Mouse (Mus musculus) hindbrain, embryonic 10.5 days (tissue): ENCODE results near the gene Gm10447. TPM values are rescaled to one million over a fixed set of nuclear protein-coding genes. Genes with fewer than 3 reads are reported as not detected.

ENCODE experiments used
- DNase-seq: peaks from one replicate; pipeline ENCODE4 v3.0.0-alpha.2; 2017; ENCODE audit warnings: low spot score
- H3K27ac ChIP-seq: fragments of 300-500 bp; sonication (generic); 2 replicates; pipeline ENCODE4 v1.5.1; 2016; ENCODE audit warnings: mild to moderate bottlenecking, moderate library complexity
- H3K27me3 ChIP-seq: fragments of 300-500 bp; sonication (generic); 2 replicates; pipeline ENCODE4 v1.6.1; 2016; ENCODE audit warnings: mild to moderate bottlenecking; ENCODE audit not compliant: poor library complexity, insufficient read depth, severe bottlenecking
- H3K36me3 ChIP-seq: fragments of 300-500 bp; sonication (generic); 2 replicates; pipeline ENCODE4 v1.6.1; 2016; ENCODE audit warnings: mild to moderate bottlenecking, moderate library complexity
- H3K4me1 ChIP-seq: fragments of 300-500 bp; sonication (generic); replicated peaks from 2 replicates; pipeline ENCODE4 v1.6.1; 2016; ENCODE audit warnings: mild to moderate bottlenecking
- H3K4me3 ChIP-seq: fragments of 300-500 bp; sonication (generic); 2 replicates; pipeline ENCODE4 v1.5.1; 2016; ENCODE audit warnings: mild to moderate bottlenecking, moderate library complexity
- H3K9me3 ChIP-seq: fragments of 300-500 bp; sonication (generic); 2 replicates; pipeline ENCODE4 v1.6.1; 2016; ENCODE audit warnings: mild to moderate bottlenecking, moderate library complexity
- WGBS: fragments of 180-500 bp; shearing (Covaris S2); methylation state at CpG from one replicate; pipeline ENCODE4 v1.1.7; 2016; 5-methylcytosine and 5-hydroxymethylcytosine counted together
- polyA plus RNA-seq: library from polyadenylated mRNA; unstranded; fragments of >200 nt; fragmentation: Nextera tagmentation; extraction: Ambion mirVana; gene quantifications from 2 replicates; pipeline ENCODE4 v1.2.1, GENCODE M21; 2016

Gene Gm10447
- polyA plus RNA-seq, 1 experiment from 2014 or later = not detected

DNA sequence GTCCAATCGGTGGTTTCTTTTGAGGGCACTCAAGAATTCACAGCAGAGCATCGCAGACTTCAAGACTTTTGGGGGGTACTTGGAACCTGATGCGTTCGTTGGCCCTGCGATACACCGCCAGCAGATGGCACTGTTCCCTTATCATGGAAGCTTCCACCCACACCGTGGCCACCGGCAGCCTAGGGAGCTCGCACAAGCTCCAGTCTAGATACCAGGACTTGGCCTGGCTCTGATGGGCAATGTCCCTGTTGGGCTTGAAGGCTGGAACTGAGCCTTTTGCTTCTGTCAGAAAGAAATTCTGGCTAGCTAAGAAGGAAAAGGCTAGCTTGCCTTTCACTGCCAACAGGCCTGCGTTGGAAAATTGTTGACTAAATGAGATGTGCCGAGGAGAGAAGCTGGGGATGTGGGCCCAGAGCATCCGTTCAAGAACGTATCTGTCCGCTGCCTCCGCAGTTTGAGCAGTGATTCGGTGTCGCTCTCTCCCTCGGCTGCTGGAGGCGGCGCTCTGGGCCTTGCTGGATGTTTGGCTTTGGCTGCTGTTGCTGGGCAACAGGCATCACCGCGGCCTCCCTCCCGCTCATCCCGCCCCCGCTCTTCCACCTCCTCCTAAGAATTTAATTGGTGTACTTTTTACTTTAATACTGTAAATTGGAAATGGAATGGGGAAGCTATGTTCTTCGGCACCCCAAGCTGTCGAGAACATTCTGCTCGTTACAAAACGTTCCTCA is 13.2 kb upstream of the Gm10447 start, which contains the start of gene Gm9837:
Gene Gm9837 (minus strand): TSS at position 512 of the 728 bp plus-strand sequence.
- Histone ChIP-seq H3K36me3 (no peaks in the 10 kb centered on the region), H3K9me3 (no peaks in the 10 kb centered on the region), H3K4me1 (peaks cover 36% of the 10 kb centered on the region), H3K27ac (no peak within 1 kb of the TSS), H3K27me3 (peaks cover 97% of the 10 kb centered on the region), H3K4me3 (peak within 1 kb of the TSS; percentile 34)
- WGBS = 4% methylated on average over 29 of the region's 29 CpGs
- DNase-seq = peak; percentile 91

DNA sequence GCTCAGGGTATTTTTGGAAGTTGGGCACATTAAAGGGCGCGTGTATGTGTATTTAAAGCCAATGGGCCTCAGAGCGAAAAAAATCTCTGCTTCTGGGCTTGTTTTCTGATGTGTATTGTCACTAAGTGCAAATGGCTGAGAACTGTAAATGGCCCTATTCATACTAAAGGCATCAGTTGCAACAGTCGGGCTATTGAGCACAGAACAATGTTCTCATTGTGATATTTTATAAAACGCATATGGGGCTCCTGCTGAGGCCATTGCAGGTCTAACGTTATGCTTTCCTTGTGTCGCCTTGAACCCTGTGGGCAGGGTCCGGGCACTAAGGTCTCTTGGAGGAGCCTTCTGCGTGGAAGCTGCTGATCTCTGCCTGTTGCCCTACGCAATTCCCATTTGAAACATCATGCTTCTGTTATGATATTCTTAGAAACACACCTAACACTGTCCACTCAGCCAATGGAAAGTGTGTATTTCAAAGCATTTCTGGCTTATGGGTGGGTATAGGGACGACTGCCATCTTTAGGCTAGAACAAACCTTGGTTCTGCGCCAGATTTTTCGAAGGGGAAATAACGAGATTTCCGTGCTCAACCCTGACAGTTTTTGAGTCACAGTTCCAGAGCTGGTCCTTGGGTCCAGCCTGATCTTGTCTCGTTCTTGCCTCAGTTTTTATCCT is 12.5 kb upstream of the Gm10447 start:
- peaks cover 36% of the 10 kb centered on the region for H3K4me1 ChIP-seq
- no peaks in the 10 kb centered on the region for H3K36me3 ChIP-seq
- peaks cover 97% of the 10 kb centered on the region for H3K27me3 ChIP-seq
- 41% methylated on average over 16 of the region's 16 CpGs for WGBS
- H3K9me3 ChIP-seq = peaks cover 5% of the 10 kb centered on the region; the same call in 1 of the 2 replicates
- H3K4me3 ChIP-seq = peak overlapping the region; percentile 34
- DNase-seq = no peak
- H3K27ac ChIP-seq = no peak overlapping the region

DNA sequence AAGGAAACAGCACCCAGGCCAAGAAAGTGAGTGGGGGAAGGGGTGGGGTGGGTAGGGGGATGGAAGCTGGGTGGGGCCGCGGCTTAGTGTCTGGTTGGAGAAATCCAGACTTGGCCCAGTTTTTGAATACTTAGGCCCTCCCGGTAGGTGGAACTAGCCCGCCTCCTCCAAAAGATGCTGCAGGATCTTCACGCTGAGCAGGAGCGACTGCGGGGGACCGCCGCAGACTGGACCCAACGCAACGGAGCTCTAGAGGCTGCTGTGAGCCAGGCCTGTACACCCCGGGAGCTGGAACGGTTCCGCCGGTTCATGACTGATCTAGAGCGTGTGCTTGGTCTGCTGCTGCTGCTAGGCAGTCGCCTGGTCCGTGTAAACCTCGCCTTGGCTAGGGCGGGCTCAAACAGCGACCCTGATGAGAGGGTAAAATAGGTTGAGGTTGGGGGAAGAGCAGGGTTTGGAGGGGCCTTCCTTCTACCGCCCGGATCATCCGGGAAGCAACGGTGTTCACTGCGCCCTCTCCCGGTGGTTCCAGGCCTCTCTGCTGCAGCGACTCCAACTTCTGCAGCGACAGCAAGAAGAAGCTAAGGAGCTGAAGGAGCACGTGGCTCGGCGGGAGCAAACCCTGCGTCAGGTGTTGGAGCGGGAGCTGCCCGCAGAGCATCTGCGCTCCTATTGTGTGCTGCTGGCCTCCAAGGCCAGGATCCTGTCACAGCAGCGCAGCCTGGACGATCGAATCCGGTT is 9.5 kb upstream of the Gm10447 start:
- WGBS = 6% methylated on average over 40 of the region's 40 CpGs
- peak; percentile 85 for DNase-seq
- H3K9me3 ChIP-seq = peaks cover 7% of the 10 kb centered on the region; the same call in 1 of the 2 replicates
- H3K4me3 ChIP-seq = peak overlapping the region; percentile 45
- H3K4me1 ChIP-seq = peaks cover 58% of the 10 kb centered on the region
- peak overlapping the region; percentile 56; the same call in 1 of the 2 replicates for H3K27ac ChIP-seq
- no peaks in the 10 kb centered on the region for H3K36me3 ChIP-seq
- H3K27me3 ChIP-seq = peaks cover 97% of the 10 kb centered on the region

DNA sequence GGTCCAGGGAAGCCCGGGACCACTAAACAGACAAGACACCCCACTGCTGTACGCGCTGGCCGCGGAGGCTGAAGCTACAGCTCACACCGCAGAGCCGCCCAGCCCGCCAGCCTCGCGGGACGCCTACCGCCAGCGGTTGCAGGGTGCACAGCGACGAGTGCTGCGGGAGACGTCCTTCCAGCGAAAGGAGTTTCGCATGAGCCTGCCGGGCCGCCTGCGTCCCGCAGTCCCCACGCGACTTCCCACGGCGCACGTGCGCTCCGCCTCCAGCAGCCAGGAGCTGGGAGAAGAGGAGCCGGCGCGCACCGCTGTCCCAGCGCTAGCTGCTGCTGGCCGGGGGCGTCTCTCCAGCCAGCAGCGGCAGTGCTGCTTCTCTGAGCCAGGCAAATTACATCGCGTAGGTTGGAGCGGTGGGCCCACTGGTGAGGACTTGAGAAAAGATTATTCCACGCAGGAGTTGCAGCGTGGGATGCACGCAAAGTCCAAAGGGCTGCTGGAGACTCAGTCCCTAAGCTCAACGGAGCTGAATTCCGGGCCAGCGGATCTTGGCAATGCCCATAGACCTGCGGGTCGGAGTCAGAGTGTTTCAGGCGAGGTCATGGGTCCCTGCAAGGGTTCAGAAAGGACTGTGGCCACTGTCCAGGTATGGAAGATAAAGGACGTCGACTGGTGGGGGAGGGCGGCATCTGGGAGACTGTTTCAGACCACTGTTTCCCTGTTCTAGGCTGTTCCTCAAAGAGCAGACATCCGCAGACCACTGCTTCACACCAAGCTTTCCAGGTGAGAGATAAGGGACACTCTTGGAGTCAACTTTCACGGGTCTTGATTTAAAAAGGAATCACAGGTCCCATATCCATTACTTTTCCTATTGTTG is 6.9 kb upstream of the Gm10447 start:
- peak; percentile 57 for DNase-seq
- H3K36me3 ChIP-seq = no peaks in the 10 kb centered on the region
- H3K27ac ChIP-seq = 0 out of 2 replicates have a peak overlapping the region, but pooled peaks have one; percentile 3
- peaks cover 7% of the 10 kb centered on the region; the same call in 1 of the 2 replicates for H3K9me3 ChIP-seq
- peak overlapping the region; percentile 53 for H3K4me3 ChIP-seq
- peaks cover 100% of the 10 kb centered on the region for H3K27me3 ChIP-seq
- peaks cover 35% of the 10 kb centered on the region for H3K4me1 ChIP-seq
- 5% methylated on average over 55 of the region's 55 CpGs for WGBS

DNA sequence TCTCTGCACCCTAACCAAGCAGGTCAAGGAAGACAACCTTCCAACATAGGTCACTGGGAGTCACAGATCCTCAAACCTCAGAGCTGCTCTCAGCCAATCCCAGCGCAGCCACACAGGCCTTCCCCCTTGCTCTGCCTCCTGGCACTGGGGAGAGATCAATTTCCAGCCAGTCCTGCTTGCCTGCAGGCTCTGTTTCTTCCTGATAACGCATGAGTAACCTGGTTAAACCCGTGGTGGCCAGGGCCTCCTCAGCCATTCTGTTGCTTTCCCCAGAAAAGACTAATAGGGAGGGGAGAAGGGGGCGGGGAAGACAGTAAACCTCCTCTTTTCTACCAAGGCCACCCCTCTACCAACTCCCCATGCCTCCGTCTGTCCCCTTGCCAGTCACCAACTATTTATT is 4.8 kb upstream of the Gm10447 start:
- no peak overlapping the region for H3K27ac ChIP-seq
- H3K4me3 ChIP-seq = no peak overlapping the region
- DNase-seq = no peak
- 25% methylated on average over 5 of the region's 5 CpGs for WGBS
- peaks cover 7% of the 10 kb centered on the region; the same call in 1 of the 2 replicates for H3K9me3 ChIP-seq
- no peaks in the 10 kb centered on the region for H3K36me3 ChIP-seq
- peaks cover 100% of the 10 kb centered on the region for H3K27me3 ChIP-seq
- peaks cover 40% of the 10 kb centered on the region for H3K4me1 ChIP-seq

DNA sequence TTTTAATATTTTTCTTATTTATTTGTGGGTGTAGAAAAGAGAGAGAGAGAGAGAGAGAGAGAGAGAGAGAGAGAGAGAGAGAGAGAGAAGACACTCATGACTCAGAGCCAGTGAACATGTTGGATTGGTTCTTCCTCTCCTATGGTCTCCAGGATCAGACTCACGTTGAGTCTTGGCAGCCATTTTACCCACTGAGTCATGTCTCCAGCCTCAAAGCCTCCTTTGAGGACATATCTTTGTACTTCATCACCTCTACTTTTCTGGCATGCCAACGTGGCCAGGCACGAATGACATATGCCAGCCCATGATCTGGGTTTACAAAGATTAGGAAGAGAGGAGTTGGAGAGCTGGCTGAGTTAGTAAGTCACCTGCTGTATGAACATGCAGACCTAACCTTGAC is 3.3 kb upstream of the Gm10447 start:
- no peak for DNase-seq
- Histone ChIP-seq H3K27me3 (peaks cover 99% of the 10 kb centered on the region), H3K27ac (no peak overlapping the region), H3K36me3 (no peaks in the 10 kb centered on the region), H3K4me1 (peaks cover 33% of the 10 kb centered on the region), H3K4me3 (no peak overlapping the region), H3K9me3 (peaks cover 7% of the 10 kb centered on the region; the same call in 1 of the 2 replicates)
- WGBS = 89% methylated on average over 3 of the region's 3 CpGs

DNA sequence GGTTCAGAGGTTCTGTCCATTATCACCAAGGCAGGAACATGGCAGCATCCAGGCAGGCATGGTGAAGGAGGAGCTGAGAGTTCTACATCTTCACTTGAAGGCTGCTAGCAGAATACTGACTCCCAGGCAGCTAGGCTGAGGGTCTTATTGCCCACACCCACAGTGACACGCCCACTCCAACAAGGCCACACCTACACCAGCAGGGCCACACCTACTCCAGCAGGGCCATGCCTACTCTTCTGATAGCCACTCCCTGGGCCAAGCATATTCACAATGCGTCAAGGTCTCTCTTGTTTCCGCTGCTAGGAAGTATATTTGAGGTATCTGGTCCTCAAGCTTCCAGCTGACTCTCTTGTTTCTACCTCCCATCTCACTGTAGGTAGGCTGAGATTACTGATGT is 2.1 kb upstream of the Gm10447 start:
- no peak overlapping the region for H3K4me3 ChIP-seq
- H3K27ac ChIP-seq = no peak overlapping the region
- WGBS = 63% methylated on average over 3 of the region's 3 CpGs
- H3K4me1 ChIP-seq = peaks cover 31% of the 10 kb centered on the region
- H3K27me3 ChIP-seq = peaks cover 94% of the 10 kb centered on the region
- H3K9me3 ChIP-seq = no peaks in the 10 kb centered on the region
- no peaks in the 10 kb centered on the region for H3K36me3 ChIP-seq
- DNase-seq = no peak

DNA sequence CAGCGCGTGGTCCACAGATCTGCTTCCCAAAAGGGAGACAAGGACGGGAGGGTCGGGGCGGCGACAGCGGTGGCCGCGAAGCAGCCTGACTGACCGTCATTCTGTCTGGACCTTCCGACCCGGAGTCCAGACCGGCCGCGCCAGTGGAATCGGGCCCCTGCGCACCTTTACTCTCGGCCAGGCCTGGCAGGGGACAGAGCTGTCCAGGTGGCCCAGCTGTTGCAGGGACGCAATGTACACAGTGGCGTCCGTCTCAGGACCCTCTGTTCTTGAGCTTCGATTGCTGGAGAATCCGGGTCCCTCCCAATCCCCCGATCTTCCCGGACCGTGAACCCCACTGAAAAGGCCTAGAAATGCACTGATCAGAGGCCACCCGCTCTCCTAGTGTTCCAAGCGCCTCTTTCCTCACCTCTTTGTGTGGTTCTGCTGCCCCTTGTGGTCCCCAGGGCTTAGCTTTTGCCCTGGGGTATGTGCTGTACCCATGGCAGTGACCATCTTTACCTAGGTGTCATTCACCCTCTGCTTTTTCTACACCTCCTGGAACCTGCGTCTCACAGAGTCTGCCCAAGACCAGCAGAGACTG is 553 bp upstream of the Gm10447 start:
- Histone ChIP-seq H3K27me3 (peaks cover 79% of the 10 kb centered on the region), H3K4me1 (peaks cover 18% of the 10 kb centered on the region), H3K36me3 (no peaks in the 10 kb centered on the region), H3K4me3 (peak overlapping the region; percentile 62), H3K9me3 (no peaks in the 10 kb centered on the region), H3K27ac (peak overlapping the region; percentile 79)
- DNase-seq = no peak
- WGBS = 4% methylated on average over 29 of the region's 29 CpGs

DNA sequence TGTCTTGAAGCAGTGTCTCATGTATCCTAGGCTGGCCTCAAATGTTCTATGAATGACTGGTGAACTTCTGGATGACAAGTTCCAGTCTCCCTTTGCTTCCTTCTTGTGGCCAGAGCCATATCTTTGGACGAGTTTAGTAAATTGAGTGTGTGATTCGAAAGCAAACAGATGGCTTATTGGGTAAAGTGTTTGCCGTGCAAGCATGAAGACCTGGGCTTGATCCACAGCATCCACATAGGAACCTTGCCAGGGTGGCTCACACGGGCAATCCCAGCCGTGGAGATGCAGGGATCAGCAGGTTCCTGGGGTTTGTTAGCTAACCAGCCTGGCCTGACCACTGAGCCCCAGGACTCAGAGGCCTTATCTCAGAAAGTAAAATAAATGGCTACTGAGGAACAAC is 3.9 kb downstream of the Gm10447 start:
- Histone ChIP-seq H3K4me3 (no peak overlapping the region), H3K27me3 (peaks cover 42% of the 10 kb centered on the region), H3K4me1 (peaks cover 10% of the 10 kb centered on the region), H3K36me3 (no peaks in the 10 kb centered on the region), H3K9me3 (no peaks in the 10 kb centered on the region), H3K27ac (no peak overlapping the region)
- DNase-seq = no peak
- WGBS = 88% methylated on average over 5 of the region's 5 CpGs

DNA sequence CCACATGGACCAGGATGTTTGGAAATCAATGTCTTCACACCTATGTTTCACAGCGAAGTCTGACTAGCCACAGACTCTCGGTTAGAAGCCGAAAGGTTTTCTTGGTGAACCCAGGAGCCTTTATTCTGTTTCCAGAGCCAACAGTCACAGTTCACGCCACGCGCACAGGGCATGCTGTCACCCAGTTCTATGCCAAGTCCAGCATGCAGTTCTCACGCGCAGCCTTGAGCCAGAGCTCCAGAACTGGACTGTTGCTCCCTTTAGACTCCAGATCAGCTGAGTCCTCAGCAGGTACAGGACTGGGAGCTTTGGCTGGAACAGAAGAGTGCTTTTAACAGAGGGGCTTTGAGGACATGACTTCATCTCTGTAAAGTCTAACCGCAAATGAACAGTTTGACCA is 4.5 kb downstream of the Gm10447 start:
- H3K9me3 ChIP-seq = no peaks in the 10 kb centered on the region
- WGBS = 95% methylated on average over 9 of the region's 9 CpGs

DNA sequence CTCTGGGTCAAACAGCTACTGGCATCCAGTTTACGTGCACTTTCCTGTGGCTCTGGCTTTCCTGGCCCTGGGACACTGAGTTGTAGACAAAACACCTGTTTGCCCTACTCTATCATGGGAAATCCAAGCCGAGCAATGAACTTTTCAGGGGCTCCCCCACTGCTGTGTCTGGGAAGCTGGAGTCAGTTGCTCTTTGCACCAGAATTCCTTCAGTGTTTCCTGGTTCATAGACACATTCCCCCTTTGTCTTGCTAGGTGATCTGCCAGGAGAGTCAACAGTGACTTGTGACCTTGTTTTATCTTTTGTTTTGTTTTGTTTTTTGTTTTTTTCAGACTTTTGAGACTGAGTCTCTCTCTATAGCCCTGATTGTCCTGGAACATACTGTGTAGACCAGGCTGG is 5.5 kb downstream of the Gm10447 start:
- 63% methylated on average over 2 of the region's 2 CpGs for WGBS
- no peak overlapping the region for H3K27ac ChIP-seq
- no peak for DNase-seq
- H3K27me3 ChIP-seq = peaks cover 26% of the 10 kb centered on the region
- no peaks in the 10 kb centered on the region for H3K36me3 ChIP-seq
- no peak overlapping the region for H3K4me3 ChIP-seq
- H3K4me1 ChIP-seq = no peaks in the 10 kb centered on the region
- no peaks in the 10 kb centered on the region for H3K9me3 ChIP-seq

More for the DNA sequence above, 4.5 kb downstream of the Gm10447 start:
- no peak overlapping the region for H3K4me3 ChIP-seq
- peaks cover 7% of the 10 kb centered on the region for H3K4me1 ChIP-seq
- no peak for DNase-seq
- H3K36me3 ChIP-seq = no peaks in the 10 kb centered on the region
- no peak overlapping the region for H3K27ac ChIP-seq
- peaks cover 36% of the 10 kb centered on the region for H3K27me3 ChIP-seq
